Mouse (Mus musculus): ENCODE results near the gene Rbm20. TPM values are rescaled to one million over a fixed set of nuclear protein-coding genes. Genes with fewer than 3 reads are reported as not detected.

The Rbm20 gene
- total and polyA plus RNA-seq, 2 experiments from 2014 or later = 1.4 to 3.4 TPM

GRCm38 (mm10) chr19:53898498-53898897, 221.4 kb downstream of the Rbm20 start:
- Histone ChIP-seq H3K4me3 (ENCODE audit: low read depth, low read length) (no peak overlapping the region), H3K4me2 (ENCODE audit: low read depth) (no peak overlapping the region), H3K36me3 (ENCODE audit: insufficient read depth) (no peaks in the 10 kb centered on the region), H3K4me1 (ENCODE audit: insufficient read depth) (peaks cover 5% of the 10 kb centered on the region), H3K9ac (no peak overlapping the region), H3K27me3 (ENCODE audit: insufficient read depth, low read length) (no peaks in the 10 kb centered on the region), H3K27ac (ENCODE audit: low read depth, low read length) (no peak overlapping the region), H3K9me3 (ENCODE audit: low read length) (no peaks in the 10 kb centered on the region)
- no peak for DNase-seq
- 74% methylated on average over 4 of the region's 4 CpGs for WGBS
- ATAC-seq = no peak
- no peak for TF ChIP-seq CTCF (IDR thresholded peaks at IDR 0.05; ENCODE audit: low read depth)

- no peaks in the 10 kb centered on the region for H3K36me3 ChIP-seq (ENCODE audit: insufficient read depth)
- no peak overlapping the region for H3K27ac ChIP-seq (ENCODE audit: low read depth, low read length)
- WGBS = 74% methylated on average over 25 of the region's 25 CpGs
- no peak overlapping the region for H3K4me3 ChIP-seq (ENCODE audit: low read depth, low read length)
- no peak overlapping the region for H3K4me2 ChIP-seq (ENCODE audit: low read depth)
- no peak for TF ChIP-seq CTCF (IDR thresholded peaks at IDR 0.05; ENCODE audit: low read depth)
- peaks cover 5% of the 10 kb centered on the region for H3K4me1 ChIP-seq (ENCODE audit: insufficient read depth)
- no peak for ATAC-seq
- no peak for DNase-seq
- no peaks in the 10 kb centered on the region for H3K9me3 ChIP-seq (ENCODE audit: low read length)
- H3K27me3 ChIP-seq (ENCODE audit: insufficient read depth, low read length) = no peaks in the 10 kb centered on the region
- no peak overlapping the region for H3K9ac ChIP-seq
Measured at GRCm38 (mm10) chr19:53898970-53899900, 222.1 kb downstream of the Rbm20 start.

GRCm38 (mm10) chr19:53899941-53900610, 223.0 kb downstream of the Rbm20 start:
- WGBS = 83% methylated on average over 14 of the region's 14 CpGs
- Histone ChIP-seq H3K4me3 (ENCODE audit: low read depth, low read length) (no peak overlapping the region), H3K27ac (ENCODE audit: low read depth, low read length) (no peak overlapping the region), H3K27me3 (ENCODE audit: insufficient read depth, low read length) (no peaks in the 10 kb centered on the region), H3K9me3 (ENCODE audit: low read length) (no peaks in the 10 kb centered on the region), H3K9ac (no peak overlapping the region), H3K4me1 (ENCODE audit: insufficient read depth) (peaks cover 12% of the 10 kb centered on the region), H3K4me2 (ENCODE audit: low read depth) (no peak overlapping the region), H3K36me3 (ENCODE audit: insufficient read depth) (no peaks in the 10 kb centered on the region)
- no peak for DNase-seq
- no peak for ATAC-seq
- no peak for TF ChIP-seq CTCF (IDR thresholded peaks at IDR 0.05; ENCODE audit: low read depth)

GRCm38 (mm10) chr19:53901931-53902738, 225.0 kb downstream of the Rbm20 start:
- Histone ChIP-seq H3K9ac (peak overlapping the region; percentile 84), H3K27me3 (ENCODE audit: insufficient read depth, low read length) (no peaks in the 10 kb centered on the region), H3K9me3 (ENCODE audit: low read length) (no peaks in the 10 kb centered on the region), H3K4me1 (ENCODE audit: insufficient read depth) (peaks cover 15% of the 10 kb centered on the region), H3K4me2 (ENCODE audit: low read depth) (peak overlapping the region; percentile 81), H3K36me3 (ENCODE audit: insufficient read depth) (no peaks in the 10 kb centered on the region), H3K27ac (ENCODE audit: low read depth, low read length) (peak overlapping the region; percentile 91), H3K4me3 (ENCODE audit: low read depth, low read length) (peak overlapping the region; percentile 94)
- TF ChIP-seq CTCF (IDR thresholded peaks at IDR 0.05; ENCODE audit: low read depth) = no peak
- ATAC-seq (no peak), DNase-seq (no peak)
- 59% methylated on average over 15 of the region's 15 CpGs for WGBS

- H3K27me3 ChIP-seq (ENCODE audit: insufficient read depth, low read length) = no peaks in the 10 kb centered on the region
- peak overlapping the region; percentile 91 for H3K27ac ChIP-seq (ENCODE audit: low read depth, low read length)
- H3K36me3 ChIP-seq (ENCODE audit: insufficient read depth) = no peaks in the 10 kb centered on the region
- peak overlapping the region; percentile 84 for H3K9ac ChIP-seq
- peak; percentile 98 for ATAC-seq
- H3K4me1 ChIP-seq (ENCODE audit: insufficient read depth) = peaks cover 15% of the 10 kb centered on the region
- H3K4me3 ChIP-seq (ENCODE audit: low read depth, low read length) = peak overlapping the region; percentile 94
- DNase-seq = peak; percentile 99
- peak overlapping the region; percentile 81 for H3K4me2 ChIP-seq (ENCODE audit: low read depth)
- 1% methylated on average over 59 of the region's 61 CpGs for WGBS
- no peaks in the 10 kb centered on the region for H3K9me3 ChIP-seq (ENCODE audit: low read length)
- TF ChIP-seq CTCF (IDR thresholded peaks at IDR 0.05; ENCODE audit: low read depth) = no peak
Measured at GRCm38 (mm10) chr19:53902739-53903487, 225.8 kb downstream of the Rbm20 start.

Data from forebrain, postnatal 0 days (tissue).